Mouse (Mus musculus) embryonic facial prominence, embryonic 11.5 days (tissue): Measurements from ENCODE around the gene Kif27. TPM values are rescaled to one million over a fixed set of nuclear protein-coding genes. Genes with fewer than 3 reads are reported as not detected.
"Not testable (repeated sequence)": the region's sequence is repeated elsewhere in the genome, so short reads cannot be mapped to it uniquely, and the experiment has no call there.

Experiments used
- ATAC-seq: fragments of 200-750 bp; cut with Nextera tagmentation; replicated peaks from 2 replicates; pipeline ENCODE4 v1.8.0; 2017; ENCODE audit warnings: low read depth; ENCODE audit not compliant: insufficient number of reproducible peaks, low FRiP score, low TSS enrichment
- DNase-seq: peaks from one replicate; pipeline ENCODE4 v3.0.0-alpha.2; 2015; ENCODE audit warnings: low spot score
- H3K27ac ChIP-seq: fragments of 300-500 bp; sonication (generic); replicated peaks from 2 replicates; pipeline ENCODE4 v1.5.1; 2014; ENCODE audit warnings: mild to moderate bottlenecking, low read depth, low read length, control low read depth
- H3K27me3 ChIP-seq: fragments of 300-500 bp; sonication (generic); 2 replicates; pipeline ENCODE4 v1.6.1; 2014; ENCODE audit warnings: mild to moderate bottlenecking, low read length, moderate library complexity, mixed read lengths; ENCODE audit not compliant: control insufficient read depth, insufficient read depth
- H3K36me3 ChIP-seq: fragments of 300-500 bp; sonication (generic); replicated peaks from 2 replicates; pipeline ENCODE4 v1.6.1; 2014; ENCODE audit warnings: low read depth, mild to moderate bottlenecking, low read length, moderate library complexity, mixed read lengths; ENCODE audit not compliant: control insufficient read depth, insufficient read depth
- H3K4me1 ChIP-seq: fragments of 300-500 bp; sonication (generic); 2 replicates; pipeline ENCODE4 v1.6.1; 2014; ENCODE audit warnings: low read length, mixed read lengths; ENCODE audit not compliant: control insufficient read depth, insufficient read depth
- H3K4me2 ChIP-seq: fragments of 300-500 bp; sonication (generic); 2 replicates; pipeline ENCODE4 v1.6.1; 2014; ENCODE audit warnings: low read depth, mild to moderate bottlenecking, control low read depth, low read length, moderate library complexity
- H3K4me3 ChIP-seq: fragments of 300-500 bp; sonication (generic); 2 replicates; pipeline ENCODE4 v1.5.1; 2014; ENCODE audit warnings: low read depth, low read length, control low read depth
- H3K9ac ChIP-seq: fragments of 300-500 bp; sonication (generic); replicated peaks from 2 replicates; pipeline ENCODE4 v1.6.1; 2014; ENCODE audit warnings: mild to moderate bottlenecking, control low read depth, low read length
- H3K9me3 ChIP-seq: fragments of 300-500 bp; sonication (generic); replicated peaks from 2 replicates; pipeline ENCODE4 v1.6.1; 2016; ENCODE audit warnings: mild to moderate bottlenecking, low read length, inconsistent platforms, mixed read lengths; ENCODE audit not compliant: control insufficient read depth
- WGBS: fragments of 180-500 bp; shearing (Covaris S2); extraction: QIAGEN DNeasy Blood & Tissue Kit; methylation state at CpG from one replicate; pipeline ENCODE4 v1.1.7; 2014; 5-methylcytosine and 5-hydroxymethylcytosine counted together
- polyA plus RNA-seq: library from polyadenylated mRNA; unstranded; fragments of >200 nt; fragmentation: Nextera tagmentation; extraction: Ambion mirVana; gene quantifications from 2 replicates; pipeline ENCODE4 v1.2.1, GENCODE M21; 2014

Kif27 gene
- polyA plus RNA-seq, 1 experiment from 2014 or later, result 1.2 TPM

DNA sequence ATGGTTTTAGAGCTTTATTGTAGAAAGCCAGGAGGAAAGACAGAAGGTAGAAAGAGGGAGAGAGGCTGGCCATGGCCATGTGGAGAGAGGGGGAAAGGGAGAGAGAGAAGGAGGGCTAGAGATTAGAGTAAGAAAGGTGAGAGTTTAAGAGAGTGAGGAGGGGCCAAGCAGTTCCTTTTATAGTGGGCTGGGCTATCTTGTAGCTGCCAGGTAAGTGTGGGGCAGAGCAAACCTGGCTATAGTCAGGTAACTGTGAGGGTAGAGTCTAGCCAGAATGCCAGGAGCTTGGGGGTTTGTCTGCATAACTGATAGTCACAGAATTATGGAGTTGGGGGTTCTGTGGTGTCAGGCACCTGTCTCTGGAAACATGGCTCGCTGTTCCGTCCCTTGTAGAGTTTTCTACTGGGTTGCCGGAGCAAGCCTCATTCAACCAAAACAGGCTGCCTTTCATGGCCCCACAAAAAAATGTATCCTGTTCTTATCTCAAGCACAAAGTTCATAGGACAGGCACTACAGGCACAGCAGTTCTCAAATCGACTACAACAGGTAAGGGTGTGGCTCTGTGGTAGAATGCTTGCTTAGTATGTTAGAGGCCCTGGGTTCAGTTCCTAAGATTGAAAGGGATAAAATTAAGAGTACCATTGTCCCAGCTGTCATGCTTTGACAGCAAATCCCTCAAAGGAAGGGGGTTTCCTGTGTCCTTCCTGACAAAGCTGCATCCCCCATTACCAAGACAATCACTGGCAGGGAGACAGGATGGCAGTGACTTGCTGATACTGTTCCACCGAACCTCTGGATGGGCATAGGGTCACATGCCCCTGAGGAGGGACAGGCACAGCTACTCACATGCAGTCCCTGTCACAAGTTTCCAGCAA lies 13.6 kb upstream of the Kif27 start:
- ATAC-seq, result no peak
- no peak overlapping the region for H3K4me3 ChIP-seq
- no peak for DNase-seq
- no peaks in the 10 kb centered on the region for H3K4me1 ChIP-seq
- WGBS, result 82% methylated on average over 5 of the region's 5 CpGs
- no peaks in the 10 kb centered on the region for H3K9me3 ChIP-seq
- no peak overlapping the region for H3K27ac ChIP-seq
- H3K4me2 ChIP-seq, result no peak overlapping the region
- H3K9ac ChIP-seq, result no peak overlapping the region
- H3K27me3 ChIP-seq, result no peaks in the 10 kb centered on the region
- H3K36me3 ChIP-seq, result no peaks in the 10 kb centered on the region

DNA sequence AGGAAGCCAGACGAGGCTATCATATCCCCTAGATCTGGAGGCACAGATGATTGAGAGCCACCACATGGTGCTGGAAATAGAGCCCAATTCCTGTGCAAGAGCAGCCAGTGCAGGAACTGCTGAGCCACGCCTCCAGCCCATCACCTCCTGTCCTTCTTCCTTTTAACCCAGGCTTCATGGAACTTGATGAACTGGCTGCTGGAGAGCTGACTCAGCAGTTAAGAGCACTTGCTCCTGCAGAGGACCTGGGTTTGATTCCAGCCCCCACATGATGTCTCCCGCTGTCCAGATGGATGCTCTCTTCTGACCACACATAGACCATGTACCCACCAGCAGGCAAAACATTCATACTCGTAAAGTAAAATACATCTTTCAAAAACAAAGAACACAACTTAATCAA lies 9.9 kb upstream of the Kif27 start:
- Histone ChIP-seq H3K27me3 (no peaks in the 10 kb centered on the region), H3K9ac (no peak overlapping the region), H3K36me3 (no peaks in the 10 kb centered on the region), H3K4me1 (no peaks in the 10 kb centered on the region), H3K9me3 (no peaks in the 10 kb centered on the region), H3K27ac (no peak overlapping the region), H3K4me2 (no peak overlapping the region), H3K4me3 (no peak overlapping the region)
- no peak for DNase-seq
- 78% methylated on average over 4 of the region's 4 CpGs for WGBS
- ATAC-seq, result no peak

DNA sequence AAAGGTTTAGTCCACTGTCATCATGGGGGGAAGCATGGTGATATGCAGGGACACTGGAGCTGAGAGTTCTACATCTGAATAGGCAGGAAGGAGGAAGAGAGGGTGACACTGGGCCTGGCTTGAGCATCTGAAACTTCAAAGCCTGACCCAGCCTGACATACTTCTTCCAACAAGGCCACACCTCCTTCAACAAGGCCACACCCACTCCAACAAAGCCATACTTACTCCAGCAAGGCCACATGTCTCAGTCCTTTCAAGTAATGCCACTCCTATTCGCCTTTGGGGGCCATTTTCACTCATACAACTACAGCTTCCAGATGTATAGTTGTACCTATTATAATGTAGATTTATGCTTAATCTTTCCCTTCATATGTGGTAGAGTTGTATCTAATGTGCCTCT lies 8.7 kb upstream of the Kif27 start:
- no peak overlapping the region for H3K27ac ChIP-seq

DNA sequence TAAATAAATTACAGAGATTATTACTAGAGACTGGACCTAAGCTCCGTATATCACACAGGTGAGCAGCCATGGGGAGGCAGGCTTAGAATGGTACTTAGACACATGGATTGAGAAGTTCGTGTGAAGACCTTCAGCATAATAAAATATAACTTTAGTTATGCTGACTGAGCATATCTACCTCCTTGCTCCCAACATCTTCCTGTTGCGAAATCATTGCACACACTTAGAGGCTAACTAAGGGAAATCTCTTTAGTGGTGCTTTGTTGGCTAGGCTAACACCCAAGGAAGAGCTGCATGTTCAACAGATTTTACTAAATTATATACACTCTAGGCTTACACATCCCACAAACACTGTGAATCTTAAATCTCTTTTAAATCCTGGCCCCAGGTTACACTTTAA lies 7.5 kb upstream of the Kif27 start:
- H3K27ac ChIP-seq, result no peak overlapping the region
- no peak overlapping the region for H3K4me2 ChIP-seq
- no peaks in the 10 kb centered on the region for H3K9me3 ChIP-seq
- H3K4me3 ChIP-seq, result no peak overlapping the region
- H3K9ac ChIP-seq, result no peak overlapping the region
- 88% methylated on average over 3 of the region's 3 CpGs for WGBS
- no peak for ATAC-seq
- no peaks in the 10 kb centered on the region for H3K27me3 ChIP-seq
- no peaks in the 10 kb centered on the region for H3K4me1 ChIP-seq
- DNase-seq, result no peak
- no peaks in the 10 kb centered on the region for H3K36me3 ChIP-seq

More for the DNA sequence above, 8.7 kb upstream of the Kif27 start:
- ATAC-seq (no peak), DNase-seq (no peak)
- Histone ChIP-seq H3K4me3 (no peak overlapping the region), H3K27me3 (no peaks in the 10 kb centered on the region), H3K36me3 (no peaks in the 10 kb centered on the region), H3K4me1 (no peaks in the 10 kb centered on the region), H3K9me3 (no peaks in the 10 kb centered on the region), H3K9ac (no peak overlapping the region), H3K4me2 (no peak overlapping the region)
- 67% methylated on average over 1 of the region's 1 CpGs for WGBS

DNA sequence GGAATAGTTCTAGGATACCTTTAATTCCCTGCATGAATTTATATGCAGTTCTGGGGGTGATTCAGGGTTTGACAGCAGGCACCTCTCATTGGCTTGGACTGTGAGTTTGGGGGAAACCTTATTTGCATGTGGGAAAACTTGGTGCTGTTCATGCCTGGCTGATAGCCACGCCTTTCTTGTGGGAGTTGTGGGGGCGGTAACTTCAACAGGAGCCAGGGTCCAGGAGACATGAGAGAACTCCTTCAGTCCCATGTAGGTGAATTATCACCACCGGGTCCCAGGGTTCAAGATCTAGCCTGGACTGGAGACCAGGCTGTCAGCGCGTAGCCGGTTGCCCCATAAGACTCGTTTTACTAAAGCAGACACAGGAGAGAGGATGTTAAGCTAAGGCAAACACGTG lies 6.3 kb upstream of the Kif27 start:
- H3K4me2 ChIP-seq, H3K36me3 ChIP-seq, H3K4me3 ChIP-seq, H3K9ac ChIP-seq, DNase-seq, H3K4me1 ChIP-seq, H3K27me3 ChIP-seq, H3K27ac ChIP-seq, H3K9me3 ChIP-seq, ATAC-seq: not testable (repeated sequence)
- WGBS, result 85% methylated on average over 8 of the region's 8 CpGs

DNA sequence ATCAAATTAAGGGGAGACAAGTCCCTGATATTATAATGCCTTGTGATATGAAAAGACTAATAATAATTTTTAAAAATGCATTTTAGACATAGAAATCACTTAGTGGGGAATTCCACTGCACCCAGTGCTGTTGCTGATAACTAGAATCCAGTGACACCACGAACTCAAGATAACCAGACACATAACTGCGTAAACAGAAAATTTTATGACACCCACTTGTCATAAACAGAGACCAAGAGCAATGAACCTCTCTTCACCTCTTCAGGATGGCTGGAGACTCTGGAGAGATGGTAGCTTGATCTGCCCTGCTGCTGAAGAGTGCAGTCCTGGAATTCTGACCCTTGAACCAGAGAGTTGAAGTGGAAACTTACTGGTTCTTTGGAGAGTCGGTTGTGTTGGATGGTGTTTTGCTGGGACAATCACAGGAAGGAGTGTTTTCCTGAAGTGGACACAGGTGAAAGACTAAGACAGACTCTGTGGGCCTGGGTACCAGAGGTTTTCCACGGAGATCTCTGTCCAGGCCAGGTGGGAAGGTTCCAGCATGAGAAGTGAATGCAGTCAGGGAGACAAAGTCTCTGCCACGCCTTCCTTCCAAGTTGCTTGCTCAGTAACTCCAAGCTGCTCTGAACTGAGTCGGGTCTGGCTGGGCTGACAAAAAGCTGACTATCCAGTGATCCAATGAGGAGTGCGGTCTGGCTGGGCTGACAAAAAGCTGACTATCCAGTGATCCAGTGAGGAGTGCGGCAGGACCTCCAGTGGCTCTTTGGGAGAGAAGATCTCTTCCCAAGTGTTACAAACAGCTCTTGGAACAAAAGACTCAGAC lies 5.6 kb upstream of the Kif27 start:
- DNase-seq (no peak), ATAC-seq (no peak)
- Histone ChIP-seq H3K4me3 (no peak overlapping the region), H3K4me1 (no peaks in the 10 kb centered on the region), H3K4me2 (no peak overlapping the region), H3K27ac (no peak overlapping the region), H3K27me3 (no peaks in the 10 kb centered on the region), H3K9ac (no peak overlapping the region), H3K9me3 (no peaks in the 10 kb centered on the region), H3K36me3 (no peaks in the 10 kb centered on the region)
- 75% methylated on average over 8 of the region's 8 CpGs for WGBS

DNA sequence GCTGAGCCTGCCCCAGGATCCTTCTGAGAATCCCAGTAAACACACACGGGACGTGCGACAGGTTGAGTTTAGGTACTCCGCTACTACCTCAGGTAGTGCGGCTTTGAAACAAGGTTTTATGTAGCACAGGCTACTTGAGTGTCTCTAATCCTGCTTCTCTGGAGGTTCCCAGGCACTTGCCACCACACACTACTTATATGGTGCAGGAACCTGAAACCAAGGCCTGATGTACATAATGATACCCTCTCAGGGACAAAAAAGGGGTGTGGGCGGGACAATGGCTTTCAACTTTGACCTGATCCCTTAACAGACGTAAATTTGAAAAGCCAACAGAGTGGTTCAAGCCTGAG lies 357 bp upstream of the Kif27 start:
- 2% methylated on average over 7 of the region's 7 CpGs for WGBS
- no peaks in the 10 kb centered on the region for H3K4me1 ChIP-seq

DNA sequence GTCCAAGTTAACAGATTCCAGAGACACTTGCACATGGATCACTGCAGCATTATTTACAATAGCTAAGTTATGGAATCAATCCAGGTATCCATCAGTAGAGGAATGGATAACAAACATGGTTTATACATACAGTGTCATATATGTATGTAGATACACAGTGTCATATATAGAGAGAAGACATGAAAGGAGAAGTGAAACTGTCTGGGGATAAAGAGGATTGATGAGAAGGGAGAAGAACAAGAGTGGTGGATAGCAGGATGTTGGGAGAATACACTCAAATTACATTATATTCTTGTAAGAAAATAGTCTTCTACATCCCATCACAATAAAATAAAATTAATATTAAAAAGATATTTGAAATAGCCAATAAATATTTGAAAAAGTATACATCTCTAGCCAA lies 5.9 kb downstream of the Kif27 start:
- no peak for ATAC-seq
- Histone ChIP-seq H3K4me3 (no peak overlapping the region), H3K27ac (no peak overlapping the region), H3K27me3 (no peaks in the 10 kb centered on the region), H3K36me3 (no peaks in the 10 kb centered on the region), H3K4me2 (no peak overlapping the region), H3K9ac (no peak overlapping the region), H3K9me3 (no peaks in the 10 kb centered on the region), H3K4me1 (no peaks in the 10 kb centered on the region)
- no peak for DNase-seq

More for the DNA sequence above, 357 bp upstream of the Kif27 start:
- Histone ChIP-seq H3K27me3 (no peaks in the 10 kb centered on the region), H3K27ac (no peak overlapping the region), H3K9ac (no peak overlapping the region; the same call in 1 of the 2 replicates), H3K36me3 (no peaks in the 10 kb centered on the region), H3K4me2 (peak overlapping the region; percentile 97), H3K4me3 (peak overlapping the region; percentile 67), H3K9me3 (no peaks in the 10 kb centered on the region)
- DNase-seq (no peak), ATAC-seq (peak; percentile 64; the same call in 1 of the 2 replicates)
